In the genomic region with DNA sequence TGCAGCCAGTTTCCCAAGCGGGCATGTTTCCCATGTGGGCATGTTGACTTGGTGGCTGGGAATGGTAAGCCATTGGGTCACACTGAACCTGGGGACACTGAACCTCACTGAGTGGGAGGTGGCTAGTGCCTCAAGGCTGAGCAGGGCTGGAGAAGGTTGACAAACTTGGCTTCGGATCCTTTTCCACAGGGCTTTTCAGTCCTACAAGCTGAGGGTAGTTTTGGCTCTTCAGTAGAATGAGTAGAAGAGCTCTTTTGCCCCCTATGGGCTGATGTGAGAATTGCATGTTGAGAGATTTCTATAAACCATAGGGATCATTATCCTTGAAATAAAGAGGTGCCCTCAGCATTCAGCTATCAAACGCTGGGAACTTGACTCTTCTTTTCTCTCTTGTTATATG, we compare ENCODE assay signal across 8 mouse cellular contexts. TPM values are rescaled to one million over a fixed set of nuclear protein-coding genes. Genes with fewer than 3 reads are reported as not detected.
A peak's percentile ranks its signal among the peaks of the same experiment; 100 is the strongest.
DNase-seq lines count a peak whose midpoint lies in the region; ATAC-seq and TF ChIP-seq lines count a peak whose summit lies in the region.

No protein-coding gene starts in this region.

- no peaks in the 10 kb centered on the region for H3K36me3 ChIP-seq in CH12.LX (replicated peaks in 1 of 2; ENCODE audit: control insufficient read depth in 1 of 2, insufficient read depth in 1 of 2, low read length in 1 of 2)
- no peaks in the 10 kb centered on the region for H3K36me3 ChIP-seq in kidney, embryonic 15.5 days
- H3K36me3 ChIP-seq in liver, embryonic 11.5 days (ENCODE audit: control insufficient read depth, insufficient read depth, low read length) = no peaks in the 10 kb centered on the region
- no peaks in the 10 kb centered on the region for H3K36me3 ChIP-seq in neural tube, embryonic 12.5 days

- 37% methylated on average over 3 of the region's 3 CpGs for WGBS in kidney, embryonic 15.5 days
- WGBS in liver, embryonic 11.5 days = 39% methylated on average over 3 of the region's 3 CpGs
- WGBS in neural tube, embryonic 12.5 days = 42% methylated on average over 3 of the region's 3 CpGs

- peak; percentile 64 for ATAC-seq in Patski
- peak; percentile 62 for ATAC-seq in kidney, embryonic 15.5 days (replicated peaks; ENCODE audit: low FRiP score)
- peak; percentile 26; the same call in 1 of the 2 replicates for ATAC-seq in liver, embryonic 11.5 days (replicated peaks; ENCODE audit: low FRiP score)
- ATAC-seq in neural tube, embryonic 12.5 days (ENCODE audit: low FRiP score, low read depth) = 0 out of 2 replicates have a peak, but pooled peaks have one; percentile 18

- no peak overlapping the region for H3K4me3 ChIP-seq in CH12.LX (replicated peaks in 1 of 3; ENCODE audit: low read depth in 2 of 3, low read length in 2 of 3, poor library complexity in 1 of 3)
- H3K4me3 ChIP-seq in kidney, embryonic 15.5 days (replicated peaks) = no peak overlapping the region
- no peak overlapping the region for H3K4me3 ChIP-seq in liver, embryonic 11.5 days (ENCODE audit: low read depth, low read length)
- H3K4me3 ChIP-seq in neural tube, embryonic 12.5 days = no peak overlapping the region

- peaks cover 0 to 11% of the 10 kb centered on the region in 2 experiments; a peak in 2 of 4 replicates for H3K4me1 ChIP-seq in CH12.LX (ENCODE audit: control insufficient read depth in 1 of 2, insufficient read depth in 2 of 2)
- no peaks in the 10 kb centered on the region for H3K4me1 ChIP-seq in kidney, embryonic 15.5 days
- H3K4me1 ChIP-seq in liver, embryonic 11.5 days (replicated peaks; ENCODE audit: control insufficient read depth, insufficient read depth, low read length) = no peaks in the 10 kb centered on the region
- H3K4me1 ChIP-seq in neural tube, embryonic 12.5 days = no peaks in the 10 kb centered on the region

- H3K27ac ChIP-seq in CH12.LX (ENCODE audit: insufficient read depth, low read depth) = no peak overlapping the region
- no peak overlapping the region for H3K27ac ChIP-seq in kidney, embryonic 15.5 days
- no peak overlapping the region for H3K27ac ChIP-seq in liver, embryonic 11.5 days (ENCODE audit: low read depth, low read length)
- no peak overlapping the region for H3K27ac ChIP-seq in neural tube, embryonic 12.5 days

- POLR2A ChIA-PET in Patski (lab: Charles Lee) = no interaction called here

- H3K9me3 ChIP-seq in CH12.LX (replicated peaks; ENCODE audit: low read length) = no peaks in the 10 kb centered on the region
- H3K9me3 ChIP-seq in kidney, embryonic 15.5 days (replicated peaks) = no peaks in the 10 kb centered on the region
- no peaks in the 10 kb centered on the region for H3K9me3 ChIP-seq in liver, embryonic 11.5 days (ENCODE audit: control insufficient read depth, low read length)
- no peaks in the 10 kb centered on the region for H3K9me3 ChIP-seq in neural tube, embryonic 12.5 days

- DNase-seq in CH12.LX (ENCODE audit: extremely low read depth) (peak; percentile 63), Patski (ENCODE audit: low read depth, low spot score) (peak; percentile 22)
- DNase-seq in cerebellum, postnatal 14 days = peak; percentile 84 to 86
- peak; percentile 40 to 76 for DNase-seq in frontal cortex, postnatal 36 days (ENCODE audit: low spot score in 2 of 2)
- DNase-seq in liver, embryonic 11.5 days (ENCODE audit: low spot score) = no peak
- DNase-seq in spleen, adult 12 weeks (ENCODE audit: low spot score) = no peak

- CTCF ChIA-PET in Patski (lab: Charles Lee) = interaction anchor here (0.9 to 3.3 kb wide), 14 partner anchors 8 to 387 kb away, joined by 3 to 22 read pairs (median 4); a partner anchor contains a TSS

- no peak overlapping the region for H3K9ac ChIP-seq in CH12.LX (ENCODE audit: insufficient read depth, low read depth)
- H3K9ac ChIP-seq in kidney, embryonic 15.5 days = no peak overlapping the region
- H3K9ac ChIP-seq in liver, embryonic 11.5 days (ENCODE audit: low read depth, low read length) = no peak overlapping the region
- H3K9ac ChIP-seq in neural tube, embryonic 12.5 days = no peak overlapping the region

- peak; percentile 88 for TF ChIP-seq RAD21 in CH12.LX (IDR thresholded peaks at IDR 0.05; ENCODE audit: low read depth, low read length)

- H3K79me2 ChIP-seq in CH12.LX (replicated peaks; ENCODE audit: control insufficient read depth, extremely low read depth, insufficient read depth, poor library complexity, severe bottlenecking) = no peaks in the 10 kb centered on the region

- TF ChIP-seq POLR2A in CH12.LX (IDR thresholded peaks at IDR 0.05; ENCODE audit: low read depth, low read length) = no peak

- dilution Hi-C loops in CH12.LX (cut with MboI; ENCODE audit: extremely low pct_ligation_motif_present, extremely low pct_unique_long_range_greater_than_20kb, low sequenced_read_pairs) = no loop called here

- no peak overlapping the region for H3K4me2 ChIP-seq in CH12.LX (ENCODE audit: insufficient read depth, low read depth, poor library complexity, severe bottlenecking)
- H3K4me2 ChIP-seq in kidney, embryonic 15.5 days = no peak overlapping the region
- no peak overlapping the region for H3K4me2 ChIP-seq in liver, embryonic 11.5 days
- H3K4me2 ChIP-seq in neural tube, embryonic 12.5 days (replicated peaks) = no peak overlapping the region

- H3K27me3 ChIP-seq in CH12.LX (replicated peaks) (peaks cover 8% of the 10 kb centered on the region), Patski (no peaks in the 10 kb centered on the region)
- 0 out of 2 replicates have a peak, but pooled peaks cover 2% of the 10 kb centered on the region for H3K27me3 ChIP-seq in kidney, embryonic 15.5 days
- no peaks in the 10 kb centered on the region for H3K27me3 ChIP-seq in liver, embryonic 11.5 days (replicated peaks; ENCODE audit: control insufficient read depth, insufficient read depth, low read length)
- no peaks in the 10 kb centered on the region for H3K27me3 ChIP-seq in neural tube, embryonic 12.5 days (replicated peaks)

- TF ChIP-seq CTCF in CH12.LX (conservative IDR thresholded peaks at IDR 0.05 in 1 of 2, IDR thresholded peaks at IDR 0.05 in 1 of 2; ENCODE audit: low read depth in 2 of 2, low read length in 2 of 2) (peak; percentile 83 to 85), Patski (IDR thresholded peaks at IDR 0.05) (peak; percentile 78)

- no peak for TF ChIP-seq EP300 in CH12.LX (IDR thresholded peaks at IDR 0.05; ENCODE audit: low read length)

- in situ Hi-C loops in CH12.LX (cut with MboI; ENCODE audit: low pct_ligation_motif_present, low pct_unique_long_range_greater_than_20kb, low sequenced_read_pairs) = loop anchor here (5.0 to 25.0 kb wide), 3 partner anchors 56 to 591 kb away; a partner anchor contains a TSS
- in situ Hi-C loops in Patski (cut with MboI; ENCODE audit: low pct_unique_long_range_greater_than_20kb) = loop anchor here (5.0 to 25.0 kb wide), 4 partner anchors 56 to 591 kb away; a partner anchor contains a TSS

TF ChIP-seq in CH12.LX, 34 proteins besides CTCF, POLR2A, EP300 and RAD21:
- TF ChIP-seq SMC3 (IDR thresholded peaks at IDR 0.05; ENCODE audit: low read depth, low read length) (peak; percentile 46), E2F4 (IDR thresholded peaks at IDR 0.05; ENCODE audit: insufficient replicate concordance, low read depth, low read length) (no peak)

RNA-seq across cellular contexts. Expression of a gene that starts 22.8 kb away (rescaled TPM):
- total RNA-seq in CH12.LX (2012; rRNA removed) (not detected in 2 replicates), CH12.LX (2014; rRNA removed) (not detected in 2 replicates)
- polyA plus RNA-seq in CH12.LX (2012; ENCODE audit: insufficient read length, low read depth) (0.08 TPM in 1 of 2 replicates, not detected in the other), Patski (2021) (not detected)
- 1.3 and 2.3 TPM in 2 replicates for polyA plus RNA-seq in kidney, embryonic 15.5 days (2015; fragmentation: Nextera tagmentation; extraction: Ambion mirVana)
- 3.2 and 3.9 TPM in 2 replicates for polyA plus RNA-seq in liver, embryonic 11.5 days (2014; fragmentation: Nextera tagmentation; extraction: Ambion mirVana)
- polyA plus RNA-seq in neural tube, embryonic 12.5 days (2016; fragmentation: Nextera tagmentation; extraction: Ambion mirVana) = 0.05 TPM in 2 replicates

RNA-seq across cellular contexts. Expression of a gene that starts 42.2 kb away (rescaled TPM):
- total RNA-seq in CH12.LX (2012; rRNA removed) (not detected in 2 replicates), CH12.LX (2014; rRNA removed) (not detected in 2 replicates)
- polyA plus RNA-seq in CH12.LX (2012; ENCODE audit: insufficient read length, low read depth) (not detected in 2 replicates), Patski (2021) (0.41 TPM)
- polyA plus RNA-seq in kidney, embryonic 15.5 days (2015; fragmentation: Nextera tagmentation; extraction: Ambion mirVana) = 14.9 and 16.2 TPM in 2 replicates
- polyA plus RNA-seq in liver, embryonic 11.5 days (2014; fragmentation: Nextera tagmentation; extraction: Ambion mirVana) = 0.60 and 0.71 TPM in 2 replicates
- 1.8 and 2.2 TPM in 2 replicates for polyA plus RNA-seq in neural tube, embryonic 12.5 days (2016; fragmentation: Nextera tagmentation; extraction: Ambion mirVana)

RNA-seq across cellular contexts. Expression of a gene that starts 57.0 kb away (rescaled TPM):
- total RNA-seq in CH12.LX (2012; rRNA removed) (29.7 and 31.8 TPM in 2 replicates), CH12.LX (2014; rRNA removed) (105 and 109 TPM in 2 replicates)
- polyA plus RNA-seq in CH12.LX (2012; ENCODE audit: insufficient read length, low read depth) (34.5 and 44.9 TPM in 2 replicates), Patski (2021) (40.2 TPM)
- polyA plus RNA-seq in kidney, embryonic 15.5 days (2015; fragmentation: Nextera tagmentation; extraction: Ambion mirVana) = 11.2 and 16.5 TPM in 2 replicates
- 19.3 and 21.7 TPM in 2 replicates for polyA plus RNA-seq in liver, embryonic 11.5 days (2014; fragmentation: Nextera tagmentation; extraction: Ambion mirVana)
- 25.8 and 28.0 TPM in 2 replicates for polyA plus RNA-seq in neural tube, embryonic 12.5 days (2016; fragmentation: Nextera tagmentation; extraction: Ambion mirVana)

Comparison
In these comparisons a context has a peak if more than half of its experiments do, and no peak if none do; other contexts are left out.
1. DNase-seq: peak in CH12.LX (single experiment), Patski (single experiment), cerebellum, postnatal 14 days (2 of 2) and frontal cortex, postnatal 36 days (2 of 2); none in liver, embryonic 11.5 days (single experiment) and spleen, adult 12 weeks (single experiment).
2. Peak in every context shown above with its lines, with median percentiles within 50 percentile points of each other: ATAC-seq.